Mouse (Mus musculus) heart, adult 2 months (tissue): ENCODE results near the gene Gmnc. TPM values are rescaled to one million over a fixed set of nuclear protein-coding genes. Genes with fewer than 3 reads are reported as not detected.

ENCODE experiments used
- DNase-seq, 2 experiments: peaks; one replicate each; pipeline ENCODE4 v3.0.0; 2021
- H3K27ac ChIP-seq: fragments of 200-600 bp; 2 replicates; pipeline ENCODE4 v1.8.1; 2022
- H3K27me3 ChIP-seq: fragments of 200-500 bp; 2 replicates; pipeline ENCODE4 v1.6.1; 2012; ENCODE audit warnings: mild to moderate bottlenecking, low read length, inconsistent platforms, mixed read lengths; ENCODE audit not compliant: control insufficient read depth, insufficient read depth
- H3K36me3 ChIP-seq: fragments of 200-500 bp; 2 replicates; pipeline ENCODE4 v1.6.1; 2012; ENCODE audit warnings: low read length, inconsistent platforms; ENCODE audit not compliant: control insufficient read depth, insufficient read depth
- H3K4me1 ChIP-seq: fragments of 200-500 bp; 2 replicates; pipeline ENCODE4 v1.6.1; 2011; ENCODE audit warnings: low read length; ENCODE audit not compliant: control insufficient read depth, insufficient read depth
- H3K4me3 ChIP-seq: fragments of 200-600 bp; 2 replicates; pipeline ENCODE4 v1.8.1; 2022
- H3K79me2 ChIP-seq: fragments of 200-500 bp; replicated peaks from 2 replicates; pipeline ENCODE4 v1.6.1; 2012; ENCODE audit warnings: mild to moderate bottlenecking, inconsistent platforms, low read length, moderate library complexity, mixed read lengths; ENCODE audit not compliant: control insufficient read depth, insufficient read depth
- H3K9ac ChIP-seq: fragments of 200-500 bp; 2 replicates; pipeline ENCODE4 v1.6.1; 2012; ENCODE audit warnings: low read depth, mild to moderate bottlenecking, control low read depth, inconsistent platforms, low read length, mixed read lengths
- CTCF ChIP-seq: fragments of 200-600 bp; IDR thresholded peaks from 2 replicates; pipeline ENCODE4 v1.8.1; 2022; ENCODE audit warnings: antibody characterized with exemption, mild to moderate bottlenecking, moderate library complexity
- EP300 ChIP-seq: fragments of 200-500 bp; IDR thresholded peaks from 2 replicates; pipeline ENCODE4 v1.6.1; 2011; ENCODE audit warnings: low read depth, low read length, control low read depth; ENCODE audit not compliant: insufficient read depth
- POLR2A ChIP-seq: fragments of 200-500 bp; IDR thresholded peaks from 2 replicates; pipeline ENCODE4 v1.6.1; 2011; ENCODE audit warnings: mild to moderate bottlenecking, low read depth, low read length, control low read depth; ENCODE audit not compliant: insufficient read depth
- WGBS: fragments of 180-500 bp; shearing (Covaris S2); methylation state at CpG from one replicate; pipeline ENCODE4 v1.1.7; 2018; 5-methylcytosine and 5-hydroxymethylcytosine counted together
- intact Hi-C: fragments of 180-260 bp; cut with DNase I; formaldehyde crosslinking; loops from one replicate; pipeline ENCODE4 v1.15.1; 2025
- polyA plus RNA-seq: library from polyadenylated mRNA; depleted of rRNA; stranded (reverse); fragments of >200 nt; gene quantifications from 2 replicates; pipeline ENCODE4 v1.2.3, GENCODE M21; 2012
- total RNA-seq, 2 experiments: library from RNA; stranded (reverse); gene quantifications; 2 replicates each; pipeline ENCODE4 v1.2.3; 2021

Gene Gmnc
- total and polyA plus RNA-seq, 3 experiments: 0.08 to 0.18 TPM; not detected in 1

DNA sequence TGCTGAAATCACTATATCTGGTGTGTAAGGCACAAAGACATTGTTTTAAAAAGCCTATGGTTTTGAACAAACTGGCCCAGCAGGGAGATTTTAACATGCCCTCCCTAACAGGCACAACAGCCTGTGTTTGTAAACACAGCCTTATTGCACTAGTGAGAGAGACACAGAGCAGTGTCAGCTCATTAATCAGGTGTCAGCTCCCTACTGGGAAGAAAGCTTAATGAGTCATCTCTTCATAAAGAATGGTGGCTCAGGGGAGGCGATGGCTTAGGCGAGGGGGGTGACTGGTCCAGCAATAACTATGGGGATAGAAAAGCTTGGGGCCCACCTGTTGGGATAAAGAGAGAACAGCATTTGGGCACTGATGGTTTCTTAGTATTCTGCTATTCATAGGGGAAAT is 8.1 kb upstream of the Gmnc start:
- no peak for DNase-seq
- Histone ChIP-seq H3K79me2 (no peaks in the 10 kb centered on the region), H3K9ac (no peak overlapping the region), H3K4me3 (no peak overlapping the region), H3K27me3 (no peaks in the 10 kb centered on the region), H3K4me1 (no peaks in the 10 kb centered on the region), H3K27ac (no peak overlapping the region), H3K36me3 (no peaks in the 10 kb centered on the region)
- intact Hi-C loops: no loop called here
- 20% methylated on average over 2 of the region's 2 CpGs for WGBS
- no peak for TF ChIP-seq POLR2A
- TF ChIP-seq CTCF: no peak
- TF ChIP-seq EP300: no peak

GRCm38 (mm10) chr16:26989415-26990315 is 1.8 kb downstream of the Gmnc start:
- intact Hi-C loops: no loop called here
- H3K27ac ChIP-seq: no peak overlapping the region
- H3K4me3 ChIP-seq: no peak overlapping the region
- TF ChIP-seq POLR2A (no peak), CTCF (no peak), EP300 (no peak)
- no peaks in the 10 kb centered on the region for H3K27me3 ChIP-seq
- no peaks in the 10 kb centered on the region for H3K79me2 ChIP-seq
- no peaks in the 10 kb centered on the region for H3K36me3 ChIP-seq
- DNase-seq: no peak
- no peak overlapping the region for H3K9ac ChIP-seq
- H3K4me1 ChIP-seq: no peaks in the 10 kb centered on the region
- WGBS: 75% methylated on average over 19 of the region's 19 CpGs

DNA sequence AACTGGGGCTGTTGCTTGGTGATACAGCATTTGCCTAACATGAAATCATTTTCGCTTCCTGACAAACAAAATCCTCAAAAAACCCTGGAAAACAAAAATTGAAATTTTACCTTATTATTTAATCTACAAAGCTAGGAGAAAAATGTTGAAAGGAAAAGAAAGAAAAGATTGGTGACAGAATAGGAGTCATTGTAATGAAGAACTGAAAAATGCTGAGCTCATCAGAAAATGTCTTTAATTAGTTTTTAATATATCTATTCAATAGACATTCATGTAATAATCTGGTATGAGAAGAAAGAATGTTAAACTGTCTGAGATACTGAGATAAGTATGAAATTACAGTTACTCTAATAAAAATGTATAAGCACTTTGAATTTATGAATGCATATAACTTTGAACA is 3.3 kb downstream of the Gmnc start:
- no peak for TF ChIP-seq POLR2A
- TF ChIP-seq EP300: no peak
- no peak for TF ChIP-seq CTCF
- no peaks in the 10 kb centered on the region for H3K4me1 ChIP-seq
- no peak overlapping the region for H3K27ac ChIP-seq
- no peak overlapping the region for H3K4me3 ChIP-seq
- H3K9ac ChIP-seq: no peak overlapping the region
- no peaks in the 10 kb centered on the region for H3K27me3 ChIP-seq
- H3K36me3 ChIP-seq: no peaks in the 10 kb centered on the region
- DNase-seq: no peak
- no peaks in the 10 kb centered on the region for H3K79me2 ChIP-seq
- WGBS: 89% methylated on average over 1 of the region's 1 CpGs
- intact Hi-C loops: no loop called here

GRCm38 (mm10) chr16:26985796-26986195 is 5.7 kb downstream of the Gmnc start:
- H3K4me3 ChIP-seq: no peak overlapping the region
- 73% methylated on average over 1 of the region's 1 CpGs for WGBS
- H3K27me3 ChIP-seq: no peaks in the 10 kb centered on the region
- intact Hi-C loops: no loop called here
- H3K36me3 ChIP-seq: no peaks in the 10 kb centered on the region
- no peak for DNase-seq
- no peaks in the 10 kb centered on the region for H3K79me2 ChIP-seq
- no peak overlapping the region for H3K27ac ChIP-seq
- H3K4me1 ChIP-seq: no peaks in the 10 kb centered on the region
- no peak overlapping the region for H3K9ac ChIP-seq
- TF ChIP-seq EP300: no peak
- TF ChIP-seq POLR2A: no peak
- no peak for TF ChIP-seq CTCF

GRCm38 (mm10) chr16:26982112-26982511 is 9.3 kb downstream of the Gmnc start:
- H3K9ac ChIP-seq: no peak overlapping the region
- intact Hi-C loops: loop anchor here (5.0 kb wide), 1 partner anchor 80 kb away; no protein-coding TSS in a partner anchor
- H3K79me2 ChIP-seq: no peaks in the 10 kb centered on the region
- H3K4me3 ChIP-seq: no peak overlapping the region
- no peaks in the 10 kb centered on the region for H3K27me3 ChIP-seq
- TF ChIP-seq POLR2A: no peak
- peak; percentile 66 for TF ChIP-seq CTCF
- H3K4me1 ChIP-seq: no peaks in the 10 kb centered on the region
- 36% methylated on average over 3 of the region's 3 CpGs for WGBS
- no peak for DNase-seq
- H3K36me3 ChIP-seq: no peaks in the 10 kb centered on the region
- no peak overlapping the region for H3K27ac ChIP-seq

DNA sequence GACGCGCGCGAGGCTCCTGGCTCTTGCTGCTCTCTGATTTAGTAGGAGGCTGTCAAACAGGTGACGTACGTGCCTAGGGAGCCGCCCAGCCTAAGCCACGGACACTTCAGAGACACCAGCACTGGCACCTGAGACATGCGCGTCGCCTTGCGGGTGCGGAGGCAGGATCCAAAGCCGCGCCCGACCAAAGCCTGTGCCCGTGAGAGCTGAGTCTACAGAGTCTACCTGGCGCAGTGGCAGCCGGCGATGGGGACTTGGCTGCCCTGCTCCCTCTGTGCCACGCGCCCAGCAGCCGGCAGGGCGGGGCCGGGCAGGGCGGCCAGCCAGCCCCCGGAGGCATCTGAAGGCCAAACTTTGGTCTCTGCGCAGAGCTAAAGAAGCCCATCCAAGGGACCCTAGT is 23.5 kb downstream of the Gmnc start:
- peak; percentile 33 to 43 for DNase-seq
- WGBS: 3% methylated on average over 28 of the region's 28 CpGs
- Histone ChIP-seq H3K27ac (no peak overlapping the region), H3K79me2 (no peaks in the 10 kb centered on the region), H3K27me3 (no peaks in the 10 kb centered on the region), H3K4me3 (0 out of 2 replicates have a peak overlapping the region, but pooled peaks have one; percentile 11), H3K9ac (no peak overlapping the region), H3K36me3 (no peaks in the 10 kb centered on the region), H3K4me1 (no peaks in the 10 kb centered on the region)
- intact Hi-C loops: no loop called here
- TF ChIP-seq EP300 (no peak), POLR2A (no peak), CTCF (no peak)
